Mouse (Mus musculus) frontal cortex, postnatal 25 days (tissue): ENCODE data around the gene Zfp366.

ENCODE experiments used
- DNase-seq, 2 experiments: peaks; one replicate each; pipeline ENCODE4 v3.0.0; 2022; ENCODE audit warnings: low spot score in 2 of 2

Gene Zfp366

DNA sequence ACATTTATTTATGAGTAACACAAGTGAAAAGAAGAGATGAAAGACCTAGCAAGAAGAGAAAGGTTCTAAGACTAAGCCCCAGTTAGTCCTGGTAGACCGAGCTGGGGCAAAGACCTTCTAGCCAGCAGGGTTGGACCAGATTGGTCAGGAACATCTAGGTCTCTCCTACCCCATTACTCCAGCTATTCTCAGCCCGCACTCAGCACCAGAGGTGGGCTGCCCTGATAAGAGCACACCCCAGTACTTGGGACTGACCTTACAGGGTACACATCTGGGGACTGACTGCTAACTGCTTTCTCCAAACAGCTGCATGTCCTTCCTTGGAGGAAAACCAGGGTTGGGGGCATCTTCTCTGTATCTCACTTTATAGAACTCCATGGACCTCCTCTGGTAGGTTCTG, 66.2 kb downstream of the Zfp366 start:
- no peak for DNase-seq

DNA sequence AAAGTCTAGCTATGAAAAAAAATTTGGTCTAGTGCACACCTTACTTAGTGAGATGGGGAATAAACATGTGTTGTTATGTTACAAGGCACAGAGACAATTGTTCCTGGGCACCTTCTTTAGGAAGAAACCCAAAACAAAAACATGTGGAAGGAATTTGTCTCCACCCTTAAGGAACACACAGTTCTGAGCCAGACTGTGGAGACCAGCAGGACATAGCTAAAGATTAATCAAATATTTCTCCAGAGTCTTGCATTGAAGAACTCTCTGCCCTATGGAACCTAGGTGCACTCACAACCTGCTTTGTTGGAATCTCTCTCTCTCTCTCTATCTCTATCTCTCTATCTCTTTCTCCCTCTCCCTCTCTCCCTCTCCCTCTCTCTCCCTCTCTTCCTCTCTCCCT, 69.6 kb downstream of the Zfp366 start:
- DNase-seq = no peak

DNA sequence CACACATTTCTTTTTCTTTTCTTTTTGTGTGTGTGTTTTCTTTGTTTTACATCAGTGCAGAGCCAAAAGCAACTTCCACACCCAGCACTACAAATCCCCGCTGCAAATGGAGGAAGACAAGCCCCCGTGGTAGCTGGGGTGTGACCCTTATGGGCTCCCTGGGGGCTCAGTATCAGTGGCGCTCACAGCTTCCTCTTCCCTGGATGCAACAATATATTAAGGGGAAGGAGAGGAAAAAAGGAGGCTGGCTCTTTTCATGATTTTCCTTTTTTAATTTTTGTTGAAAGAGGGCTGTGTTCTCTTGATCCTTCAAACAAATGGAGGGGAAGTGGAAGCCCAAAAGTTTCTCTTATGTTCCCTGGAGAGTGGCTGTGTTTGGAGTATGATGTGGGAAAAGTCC, 70.2 kb downstream of the Zfp366 start:
- DNase-seq = no peak

DNA sequence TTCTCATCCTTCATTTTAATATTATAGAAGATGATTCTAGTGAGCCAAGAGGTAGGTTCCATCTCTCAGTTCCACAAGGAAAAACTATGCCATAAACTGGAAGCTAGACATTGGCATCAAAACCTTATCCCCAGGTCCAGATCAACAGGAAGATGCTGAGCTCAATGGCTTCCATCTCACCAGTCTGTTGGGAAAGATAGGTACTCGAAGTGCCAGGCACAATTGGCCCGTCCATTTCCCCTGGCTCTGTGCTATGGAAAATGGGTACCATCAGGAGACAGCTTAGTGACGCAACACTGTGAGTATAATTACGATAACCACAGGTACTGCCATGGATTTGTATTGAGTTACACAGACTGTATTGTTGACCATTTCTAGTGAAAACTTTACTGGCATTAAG, 72.3 kb downstream of the Zfp366 start:
- DNase-seq = no peak

DNA sequence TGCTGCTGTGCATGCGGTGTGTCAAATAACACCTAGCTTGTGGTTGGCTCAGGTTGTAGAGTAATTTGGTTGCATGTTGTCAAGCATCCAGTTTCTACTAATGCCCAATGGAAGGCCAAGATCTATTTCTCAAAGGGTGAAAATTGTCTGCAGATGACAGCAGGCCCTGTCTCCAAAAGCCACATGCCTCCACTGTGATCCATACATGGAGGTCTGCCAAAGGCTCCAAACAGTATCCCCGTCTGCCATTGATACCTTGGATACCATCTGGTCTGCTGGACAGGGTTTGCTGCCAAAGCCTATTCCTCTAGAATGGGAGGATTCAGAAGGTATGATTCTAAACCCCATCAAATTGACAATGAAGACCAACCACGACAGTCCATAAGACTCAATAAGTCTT, 74.1 kb downstream of the Zfp366 start:
- DNase-seq = no peak

DNA sequence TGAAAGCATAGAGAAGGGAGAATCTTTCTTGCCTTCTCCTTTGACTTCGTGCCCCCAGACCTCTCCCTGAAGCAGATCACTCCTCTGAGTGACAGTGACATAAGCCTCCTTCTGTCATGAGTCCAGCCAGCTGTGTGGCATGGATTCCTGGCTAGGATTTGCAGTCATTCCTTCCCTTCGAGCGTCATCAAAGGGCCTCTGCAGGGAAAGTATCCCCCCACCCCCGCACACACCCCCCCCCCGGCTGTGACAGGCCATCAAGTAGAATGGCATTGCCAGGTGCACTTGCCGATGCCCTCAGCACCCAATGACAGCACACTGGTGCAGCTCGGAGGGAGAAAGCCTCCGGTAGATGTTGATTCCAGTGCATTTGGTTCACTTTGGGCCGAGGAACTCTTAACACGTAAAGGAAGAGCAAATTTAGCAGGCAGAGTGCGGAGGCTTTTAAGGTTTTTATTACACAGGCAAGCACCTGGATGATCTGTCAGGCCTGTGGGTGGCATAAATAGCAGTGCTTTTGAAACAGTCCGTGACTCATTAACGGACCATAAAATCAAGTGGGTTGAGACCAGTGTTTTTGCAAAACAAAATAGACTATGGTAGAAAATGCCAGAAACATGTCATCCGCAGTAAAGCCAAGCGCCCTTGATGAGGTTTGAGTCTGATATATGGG, 75.0 kb downstream of the Zfp366 start:
- no peak for DNase-seq

DNA sequence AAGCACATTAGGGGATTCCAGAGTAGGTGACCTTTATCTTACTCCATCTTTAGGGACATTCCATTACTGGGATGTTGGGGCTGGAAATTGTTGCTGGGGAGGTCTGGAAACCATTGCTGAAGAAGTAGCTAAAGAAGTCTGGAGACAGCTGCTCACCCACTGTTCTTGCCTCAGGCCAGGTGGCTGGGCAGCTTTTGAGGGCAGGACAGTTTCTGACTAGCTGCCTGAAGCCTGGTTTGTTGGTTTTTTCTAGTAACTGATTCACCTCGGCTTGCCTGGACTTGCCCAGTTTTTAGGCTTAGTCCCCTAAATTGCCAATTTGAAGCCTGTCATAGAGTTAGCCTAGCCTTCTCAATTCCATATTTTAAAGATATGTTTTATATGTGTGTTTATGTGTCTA, 77.8 kb downstream of the Zfp366 start:
- DNase-seq = no peak

DNA sequence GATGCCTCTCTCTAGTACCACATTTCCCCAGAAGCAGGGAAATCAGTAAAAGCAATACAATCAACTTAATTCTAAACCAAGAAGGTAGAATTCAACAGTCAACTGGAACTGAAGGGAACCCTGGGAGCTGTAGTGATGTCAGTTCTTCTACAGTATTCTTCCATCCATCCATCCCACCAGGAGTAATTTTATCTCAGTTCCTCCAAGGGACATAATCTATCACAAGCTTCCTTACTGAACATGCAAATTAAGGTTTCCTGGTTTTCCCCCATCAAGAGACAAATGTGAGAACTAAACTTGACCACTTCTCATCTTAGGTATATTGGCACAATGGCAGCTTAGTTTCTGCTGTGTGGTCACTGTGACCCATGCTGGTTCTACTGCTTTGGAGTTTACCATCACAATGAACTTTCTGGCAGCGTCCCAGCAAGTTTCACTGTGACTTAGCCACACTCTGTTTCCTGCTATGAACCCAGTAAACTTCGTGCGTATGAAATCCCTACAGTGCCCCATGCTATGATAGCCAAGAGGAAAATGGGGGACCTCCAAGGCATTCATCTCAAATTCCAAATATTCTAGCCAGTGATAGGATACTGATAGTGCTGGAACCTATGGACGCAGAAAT, 78.6 kb downstream of the Zfp366 start:
- no peak for DNase-seq

DNA sequence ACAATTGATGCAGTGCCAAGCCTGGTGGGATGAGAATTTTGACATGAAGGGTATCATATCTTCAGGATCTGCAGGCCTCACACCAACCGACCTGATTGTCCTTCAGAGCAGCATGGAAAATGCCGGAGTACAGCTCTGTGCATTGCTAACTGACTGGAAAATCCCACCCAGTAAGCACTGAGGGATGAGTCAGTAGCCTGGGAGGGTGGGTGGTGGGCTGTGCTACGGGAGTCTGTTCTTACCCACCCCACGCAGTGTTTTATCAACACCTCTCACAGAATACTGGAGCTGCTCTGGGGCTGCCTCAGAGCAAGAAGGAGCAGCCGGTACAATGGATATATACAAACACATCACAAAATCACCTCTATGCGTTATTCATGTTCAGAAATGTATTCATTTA, 79.9 kb downstream of the Zfp366 start:
- DNase-seq = no peak

DNA sequence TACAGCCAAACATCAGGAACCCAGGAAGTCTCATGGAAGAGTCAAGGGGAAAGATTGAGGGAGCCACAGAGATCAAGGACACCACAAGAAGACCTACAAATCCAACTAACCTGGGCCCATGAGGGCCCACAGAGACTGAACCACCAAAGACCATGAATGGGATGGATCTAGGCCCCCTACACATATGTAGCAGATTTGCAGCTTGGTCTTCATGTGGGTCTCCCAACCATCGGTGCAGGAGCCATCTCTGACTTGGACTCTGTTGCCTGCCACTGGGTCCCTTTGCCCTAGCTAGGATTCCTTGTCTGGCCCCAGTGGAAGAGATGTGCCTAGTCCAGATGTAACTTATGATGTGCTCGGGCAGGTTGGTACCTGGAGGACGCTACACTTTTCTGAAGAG, 87.4 kb downstream of the Zfp366 start:
- no peak for DNase-seq

DNA sequence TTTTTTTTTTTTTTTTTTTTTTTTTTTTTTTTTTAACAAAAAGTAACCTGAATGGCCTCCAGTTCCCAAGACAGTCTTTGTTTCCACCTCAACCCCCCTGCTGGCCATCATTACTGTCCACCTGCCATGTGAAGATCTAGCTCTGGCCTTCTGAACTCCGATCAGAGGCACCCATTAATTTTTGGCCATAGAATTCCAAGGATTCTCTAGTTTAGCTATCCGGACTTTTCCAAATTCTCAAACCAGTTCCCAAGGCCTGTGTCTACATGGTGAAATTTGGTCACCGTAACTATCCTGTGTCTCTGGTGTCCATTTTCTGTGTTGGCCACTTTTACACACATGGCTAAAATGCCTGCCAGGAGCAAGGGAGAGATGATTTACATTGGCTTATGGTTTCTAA, 92.9 kb downstream of the Zfp366 start:
- DNase-seq = no peak

DNA sequence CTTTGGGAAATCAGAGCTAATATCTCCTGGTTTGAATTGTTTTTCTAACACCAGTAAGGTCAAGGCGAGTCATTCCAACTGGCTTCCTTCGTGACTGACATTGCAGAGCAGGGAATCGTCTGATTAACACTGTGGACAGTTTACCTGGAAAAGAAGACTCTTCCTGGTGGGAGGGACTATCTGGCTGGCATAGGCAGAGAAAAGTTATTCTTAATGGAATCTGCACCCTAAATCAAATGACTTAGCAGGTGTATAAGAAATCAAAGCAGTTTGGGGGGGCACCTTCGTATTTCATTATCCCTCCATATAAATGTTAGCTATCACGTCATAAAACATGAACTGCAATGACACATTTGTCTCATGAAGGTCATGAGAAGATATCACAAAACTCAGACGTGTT, 93.9 kb downstream of the Zfp366 start:
- DNase-seq = no peak

DNA sequence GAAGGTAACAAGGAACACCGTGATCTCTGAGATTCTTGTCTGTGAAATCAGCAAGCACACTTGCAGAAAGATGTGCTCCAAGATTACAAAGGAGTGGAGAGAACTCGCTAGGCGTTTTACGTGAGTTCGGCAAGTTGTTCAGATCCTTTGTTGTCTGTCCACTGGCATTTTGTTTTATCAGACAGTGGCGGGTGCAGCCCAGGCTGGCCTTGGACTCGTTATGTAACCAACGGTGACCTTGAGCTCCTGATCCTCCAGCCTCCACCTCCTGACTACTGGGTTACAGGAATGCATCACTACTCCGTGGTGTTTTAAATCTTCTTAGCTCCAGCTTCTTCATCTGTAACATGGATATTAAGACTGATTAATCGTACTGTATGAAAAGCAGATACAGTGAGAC, 94.7 kb downstream of the Zfp366 start:
- DNase-seq = no peak

DNA sequence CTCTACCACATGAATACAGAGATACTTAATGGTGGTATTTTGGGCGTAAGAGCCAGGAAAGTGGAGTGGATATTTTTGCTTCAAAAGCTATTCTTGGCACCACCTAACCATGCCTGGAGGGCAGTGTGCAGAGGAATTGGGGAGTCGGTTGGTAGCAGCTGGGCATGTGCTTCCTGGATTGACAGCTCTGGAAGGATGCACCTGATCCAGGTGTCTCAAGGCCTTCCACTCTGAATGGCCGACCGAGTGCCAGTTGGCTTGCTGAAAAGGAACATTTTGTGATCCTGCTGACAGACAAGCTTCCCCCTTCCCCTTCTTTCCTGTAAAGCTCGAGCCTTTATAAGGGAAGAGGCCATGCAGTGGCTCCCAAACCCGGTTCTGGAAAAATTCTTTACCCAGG, 98.3 kb downstream of the Zfp366 start:
- DNase-seq = no peak

DNA sequence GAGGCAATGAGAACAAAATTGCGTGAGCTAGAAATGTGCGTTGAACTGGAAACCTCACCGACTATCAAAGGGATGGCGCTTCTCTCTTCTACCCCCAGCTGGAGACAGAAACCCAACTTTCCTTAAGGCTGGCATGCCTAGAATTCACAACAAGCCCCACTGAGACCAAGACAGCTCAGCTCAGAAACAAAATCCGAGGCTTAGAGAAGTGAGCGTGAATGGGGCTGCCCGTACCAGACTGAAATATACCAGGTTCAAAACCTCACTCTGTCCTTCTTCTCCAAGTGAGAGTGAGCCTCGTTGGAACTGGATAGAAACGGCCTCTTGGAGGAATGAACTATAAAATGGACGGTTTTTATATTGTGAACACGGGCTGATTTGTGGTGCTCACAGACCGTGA, 99.3 kb downstream of the Zfp366 start:
- DNase-seq = no peak

DNA sequence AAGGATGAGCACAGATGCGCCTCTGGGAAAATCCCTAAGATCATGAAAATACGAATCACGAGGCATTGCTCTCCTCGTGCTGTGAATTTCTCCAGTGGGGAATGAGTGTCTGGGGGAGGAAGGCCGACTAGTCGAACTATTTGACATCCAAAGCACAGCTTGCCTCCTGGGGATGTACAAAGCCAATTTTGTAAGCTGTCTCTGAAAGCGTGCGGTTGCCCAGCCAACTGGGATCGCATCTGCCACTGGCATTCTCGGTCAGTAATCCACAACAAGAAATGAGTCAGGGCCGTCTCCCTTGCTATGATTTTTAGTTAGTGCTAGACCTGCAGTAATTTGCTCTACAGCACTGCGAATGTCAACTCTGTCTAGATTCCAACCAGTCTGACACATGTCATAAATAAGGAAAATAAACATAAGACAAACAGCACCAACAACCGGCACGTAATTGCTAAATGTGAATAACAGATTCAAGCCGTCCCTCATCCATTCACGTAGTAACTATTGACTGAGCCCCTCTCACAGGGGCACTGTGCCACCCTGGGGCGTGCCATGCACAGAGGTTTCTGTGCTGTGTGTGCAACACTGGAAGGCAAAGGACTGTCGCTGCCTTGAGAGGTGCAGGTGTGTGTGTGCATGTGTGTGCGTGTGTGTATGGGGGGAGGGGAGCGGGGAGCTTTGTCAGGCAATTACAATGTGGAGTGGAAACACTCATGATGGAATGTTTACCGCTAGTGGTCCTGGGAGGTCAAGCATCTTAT, 100.0 kb downstream of the Zfp366 start:
- DNase-seq = peak; percentile 19 to 35

DNA sequence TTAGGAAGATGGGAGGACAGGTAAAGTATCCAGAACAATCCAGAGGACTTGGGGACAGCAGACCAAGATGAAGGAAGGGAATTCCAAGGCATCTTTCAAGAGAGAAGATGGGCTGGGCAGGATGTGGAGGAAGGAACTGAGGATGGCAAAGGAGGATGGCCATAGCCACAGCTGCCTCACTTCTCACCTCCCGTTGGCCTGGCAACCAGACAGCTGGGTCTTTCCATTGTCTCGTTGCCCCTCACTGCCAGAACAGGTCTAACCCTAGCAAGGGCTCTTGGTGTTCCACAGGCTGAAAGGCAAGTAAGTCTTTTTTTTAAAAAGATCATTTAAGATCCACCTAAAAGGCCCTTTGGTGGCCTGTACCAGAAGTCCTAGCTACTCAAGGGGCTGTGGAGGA, 100.6 kb downstream of the Zfp366 start:
- DNase-seq = no peak

DNA sequence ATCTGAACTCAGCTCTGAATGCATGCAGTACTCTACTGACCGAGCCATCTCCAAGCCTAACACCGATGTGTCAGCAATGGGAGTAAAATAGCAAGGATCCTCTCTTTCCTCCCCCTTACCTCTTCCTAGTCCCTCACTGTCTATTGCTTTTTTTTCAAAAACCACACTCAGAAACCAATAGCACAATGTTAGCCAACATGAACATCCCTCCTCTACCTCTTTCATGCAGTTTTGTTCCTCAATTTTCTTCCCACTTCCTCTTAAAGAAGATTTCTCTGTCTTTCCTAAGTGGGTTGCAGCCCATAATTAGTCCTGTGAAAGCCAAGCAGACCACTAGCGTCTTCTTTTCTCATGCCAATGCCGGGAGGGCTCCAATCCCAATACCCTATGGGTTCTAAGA, 102.6 kb downstream of the Zfp366 start:
- no peak for DNase-seq

DNA sequence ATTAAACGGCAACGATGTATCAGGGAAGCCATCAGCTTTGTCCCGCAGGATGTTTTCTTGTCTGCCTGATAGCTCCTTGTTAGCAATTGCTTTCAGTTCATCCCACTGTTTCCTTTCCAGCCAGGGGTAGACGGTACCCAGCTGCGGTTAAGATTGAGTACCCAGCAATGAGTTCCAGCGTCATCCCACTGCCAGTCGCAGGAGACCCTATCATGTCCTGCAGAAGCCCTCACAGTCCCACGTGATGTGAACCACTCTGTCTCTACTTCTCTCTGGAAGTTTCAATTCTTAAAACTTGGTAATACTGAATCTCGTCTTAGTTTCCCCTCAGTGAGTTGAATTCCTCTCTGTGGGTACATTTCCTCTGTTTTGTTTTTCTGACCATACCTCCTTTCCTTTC, 103.2 kb downstream of the Zfp366 start:
- no peak for DNase-seq

DNA sequence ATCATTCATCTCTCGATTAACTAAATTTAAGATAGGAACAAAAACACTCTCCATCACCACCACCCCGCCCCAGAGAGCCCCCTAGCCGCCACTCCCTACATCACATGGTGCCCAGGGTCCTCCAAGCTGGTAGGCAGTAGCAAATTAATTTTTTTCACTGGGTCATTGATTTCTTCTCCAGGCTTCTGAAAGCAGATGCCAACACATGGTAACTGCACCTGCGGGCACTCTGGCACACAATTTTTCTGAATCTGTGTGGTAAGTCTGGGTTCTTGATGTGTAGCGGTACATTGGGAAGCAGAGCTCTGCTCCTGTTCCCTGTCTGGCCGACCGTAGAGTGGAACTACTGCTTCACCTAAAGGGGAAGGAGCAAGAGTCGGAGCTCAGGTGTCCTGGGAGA, 106.1 kb downstream of the Zfp366 start:
- DNase-seq = no peak

DNA sequence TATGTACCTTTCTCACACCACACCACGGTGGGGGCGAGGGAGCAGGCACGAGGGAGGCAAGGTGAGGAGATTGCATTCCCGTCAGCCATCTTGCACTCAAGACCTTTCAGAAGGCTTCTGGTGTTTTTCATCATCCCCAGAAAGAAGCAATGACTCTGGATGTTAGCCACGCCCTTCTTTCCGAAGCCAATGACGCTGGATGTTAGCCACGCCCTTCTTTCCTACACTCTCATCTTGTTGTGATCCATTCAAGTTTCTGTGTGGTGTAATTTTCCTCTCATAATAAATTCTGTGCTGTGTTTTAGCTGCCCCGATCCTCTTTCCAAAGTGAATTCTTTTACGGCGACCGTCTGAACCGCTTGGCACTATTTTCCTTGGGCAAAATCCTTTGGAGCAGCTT, 109.6 kb downstream of the Zfp366 start:
- no peak for DNase-seq

DNA sequence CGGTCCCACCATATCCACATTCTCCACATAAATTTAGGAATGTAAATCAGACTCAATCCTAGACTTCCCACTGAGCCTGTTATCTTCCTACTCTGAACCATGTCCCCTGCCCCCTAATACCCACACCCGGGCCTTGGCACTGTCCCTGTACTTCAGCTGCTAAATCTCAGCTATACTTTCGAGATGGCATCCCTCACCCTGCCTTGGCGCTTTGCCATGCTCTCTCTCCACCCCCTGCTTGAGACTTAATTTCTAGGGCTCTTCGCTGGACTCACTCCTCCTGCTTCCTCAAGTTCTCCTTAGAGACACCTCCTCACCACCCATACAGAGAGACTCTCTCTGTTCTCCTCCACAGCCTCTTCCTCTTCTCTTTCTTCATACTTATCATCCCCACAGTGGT, 115.3 kb downstream of the Zfp366 start:
- DNase-seq = no peak
